Mouse (Mus musculus): ENCODE data around the gene Slc25a26. TPM values are rescaled to one million over a fixed set of nuclear protein-coding genes. Genes with fewer than 3 reads are reported as not detected.
A peak's percentile ranks its signal among the peaks of the same experiment; 100 is the strongest.

The Slc25a26 gene
- total RNA-seq, 2 experiments from 2014 or later: 13.3 to 16.1 TPM

DNA sequence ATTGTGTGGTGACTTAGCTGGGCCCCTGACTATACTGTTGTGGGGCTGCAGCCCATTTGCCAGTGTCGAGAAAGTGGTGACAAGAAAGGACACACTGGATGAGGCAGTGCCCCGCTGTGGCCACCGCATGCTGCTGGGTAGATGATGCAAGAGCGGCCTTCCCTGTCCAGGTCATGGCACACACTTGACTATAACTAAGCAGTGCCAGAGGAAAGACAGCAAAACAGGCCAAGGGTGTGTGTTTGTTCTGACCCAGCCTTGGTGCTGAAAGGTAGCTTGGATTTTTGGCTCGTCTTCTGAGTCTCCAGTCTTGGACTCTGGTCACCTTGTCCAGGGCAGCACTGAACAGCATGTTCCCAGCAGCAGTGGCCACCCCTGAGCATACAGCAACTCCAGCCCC, 101.0 kb downstream of the Slc25a26 start:
- peak; percentile 78 for DNase-seq

GRCm38 (mm10) chr6:94601811-94602210, 101.7 kb downstream of the Slc25a26 start:
- DNase-seq: no peak

DNA sequence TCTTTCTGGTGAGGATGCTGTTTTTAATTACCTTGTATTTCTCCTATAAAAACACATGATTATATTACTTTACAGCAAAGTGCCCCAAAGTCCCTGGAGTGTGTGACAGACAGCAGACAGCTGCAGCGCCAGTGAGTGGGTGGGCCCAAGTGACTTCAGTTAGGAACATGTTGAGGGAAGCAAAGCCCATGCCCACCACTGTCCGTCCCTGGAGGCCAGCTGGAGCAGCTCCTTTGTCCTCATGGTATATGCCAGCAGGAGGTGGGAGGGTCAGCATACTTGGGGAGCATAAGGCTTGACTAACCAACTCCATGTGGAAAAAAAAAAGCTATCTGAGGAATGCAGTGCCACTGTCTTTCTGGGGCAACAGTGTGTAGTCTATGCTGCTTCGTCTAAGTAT, 103.9 kb downstream of the Slc25a26 start:
- DNase-seq: no peak

GRCm38 (mm10) chr6:94604546-94604945, 104.4 kb downstream of the Slc25a26 start:
- no peak for DNase-seq

DNA sequence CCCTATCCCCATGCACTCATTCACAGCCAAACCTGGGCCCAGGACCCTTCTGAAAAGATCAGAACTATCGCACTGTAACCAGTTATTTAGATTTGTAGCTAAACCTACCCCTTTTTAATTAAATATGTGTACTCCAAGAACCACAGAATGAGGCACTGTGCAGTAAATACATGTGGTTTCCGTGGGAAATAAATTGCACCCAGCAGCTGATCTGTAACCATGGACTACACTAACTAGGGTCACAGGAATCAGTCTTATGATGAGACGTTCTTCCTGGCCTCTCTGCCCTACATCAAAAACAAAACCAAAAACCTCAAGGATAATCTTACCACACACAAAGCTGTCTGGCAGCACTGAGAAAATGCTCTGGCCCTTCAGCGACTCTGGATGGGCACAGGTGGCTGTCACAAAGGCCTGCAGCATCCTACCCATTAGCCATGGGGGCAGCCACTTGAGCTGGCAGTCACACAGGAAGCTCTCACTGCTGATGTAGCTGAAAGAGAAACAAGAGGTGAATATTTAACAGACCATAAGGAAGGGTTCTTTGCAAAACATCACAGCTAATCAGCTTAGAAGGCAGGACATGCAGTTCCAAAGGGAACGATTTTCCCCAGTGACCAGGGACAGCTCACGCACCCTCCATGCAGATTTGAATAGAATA, 113.2 kb downstream of the Slc25a26 start:
- DNase-seq: no peak

GRCm38 (mm10) chr6:94614346-94614745, 114.2 kb downstream of the Slc25a26 start:
- DNase-seq: no peak

GRCm38 (mm10) chr6:94615936-94616335, 115.8 kb downstream of the Slc25a26 start:
- no peak for DNase-seq

DNA sequence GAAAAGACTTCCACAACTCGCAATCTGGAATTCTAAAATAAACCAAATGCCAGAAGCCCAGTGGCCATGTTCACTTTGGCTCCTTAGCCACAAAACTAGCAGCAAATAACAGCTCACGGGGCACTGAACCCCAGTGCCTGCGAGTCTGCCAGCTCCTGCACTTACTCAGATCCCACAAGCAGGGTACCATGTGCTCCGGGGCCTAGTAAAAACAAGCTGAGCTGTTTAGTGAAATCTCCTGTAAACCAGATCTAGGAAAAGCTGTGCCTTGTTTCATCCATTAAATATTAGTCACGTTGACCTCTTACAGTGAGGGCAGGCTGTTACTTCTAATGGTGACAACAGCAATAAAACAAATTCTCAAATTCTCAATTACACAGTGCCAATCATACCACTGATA, 118.5 kb downstream of the Slc25a26 start:
- DNase-seq: no peak

- DNase-seq: no peak
Measured at GRCm38 (mm10) chr6:94620287-94620686, 120.2 kb downstream of the Slc25a26 start.

DNA sequence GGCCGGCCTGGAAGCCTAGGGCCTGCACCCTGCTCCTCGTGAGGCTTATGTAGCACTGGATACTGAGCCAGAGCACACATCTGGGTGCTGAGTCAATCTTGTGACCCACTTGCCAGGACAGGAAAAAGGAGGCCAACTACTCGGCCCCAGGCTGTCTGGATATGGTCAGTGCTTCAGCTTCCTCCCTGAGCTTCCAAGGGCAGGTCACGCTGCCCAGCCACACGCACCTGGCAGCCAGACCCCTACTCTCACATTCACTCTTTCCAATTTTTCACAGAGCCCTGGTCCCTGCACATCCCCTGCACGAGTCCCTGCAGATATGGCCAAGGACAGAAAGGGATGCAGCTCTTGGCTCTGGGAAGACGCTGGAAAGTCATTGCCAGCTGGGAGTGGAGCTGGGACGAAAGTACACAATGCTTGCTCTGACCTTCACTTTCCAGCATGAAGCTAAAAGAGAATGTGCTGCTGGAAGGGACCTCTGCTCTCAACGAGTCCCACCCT, 120.7 kb downstream of the Slc25a26 start:
- DNase-seq: peak; percentile 86

- peak; percentile 52 for DNase-seq
Measured at GRCm38 (mm10) chr6:94622983-94623382, 122.9 kb downstream of the Slc25a26 start.

DNA sequence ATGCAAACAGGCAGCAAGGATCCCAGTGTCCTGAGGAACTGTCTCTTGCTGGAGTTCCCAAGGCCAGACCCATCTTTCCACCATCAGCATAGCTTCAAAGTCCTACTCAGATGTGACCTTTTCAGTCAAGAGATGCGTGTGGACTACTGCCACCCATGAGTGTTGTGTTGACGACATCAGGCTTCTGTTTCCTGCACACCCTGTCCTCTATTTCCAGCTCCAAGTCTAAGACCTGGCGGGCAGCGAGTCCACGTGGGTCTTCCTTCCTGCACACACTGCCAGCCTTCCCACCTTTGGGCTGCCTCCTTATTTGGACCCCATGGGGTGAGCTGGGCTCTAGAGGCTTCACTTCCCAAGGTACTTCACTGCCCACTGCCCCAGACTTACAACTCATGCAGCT, 124.4 kb downstream of the Slc25a26 start:
- DNase-seq: peak; percentile 43

GRCm38 (mm10) chr6:94625896-94626295, 125.8 kb downstream of the Slc25a26 start:
- DNase-seq: no peak

- no peak for DNase-seq
Measured at GRCm38 (mm10) chr6:94626807-94627206, 126.7 kb downstream of the Slc25a26 start.

- no peak for DNase-seq
Measured at GRCm38 (mm10) chr6:94627714-94628595, 127.8 kb downstream of the Slc25a26 start.

GRCm38 (mm10) chr6:94628787-94629186, 128.7 kb downstream of the Slc25a26 start:
- DNase-seq: no peak

DNA sequence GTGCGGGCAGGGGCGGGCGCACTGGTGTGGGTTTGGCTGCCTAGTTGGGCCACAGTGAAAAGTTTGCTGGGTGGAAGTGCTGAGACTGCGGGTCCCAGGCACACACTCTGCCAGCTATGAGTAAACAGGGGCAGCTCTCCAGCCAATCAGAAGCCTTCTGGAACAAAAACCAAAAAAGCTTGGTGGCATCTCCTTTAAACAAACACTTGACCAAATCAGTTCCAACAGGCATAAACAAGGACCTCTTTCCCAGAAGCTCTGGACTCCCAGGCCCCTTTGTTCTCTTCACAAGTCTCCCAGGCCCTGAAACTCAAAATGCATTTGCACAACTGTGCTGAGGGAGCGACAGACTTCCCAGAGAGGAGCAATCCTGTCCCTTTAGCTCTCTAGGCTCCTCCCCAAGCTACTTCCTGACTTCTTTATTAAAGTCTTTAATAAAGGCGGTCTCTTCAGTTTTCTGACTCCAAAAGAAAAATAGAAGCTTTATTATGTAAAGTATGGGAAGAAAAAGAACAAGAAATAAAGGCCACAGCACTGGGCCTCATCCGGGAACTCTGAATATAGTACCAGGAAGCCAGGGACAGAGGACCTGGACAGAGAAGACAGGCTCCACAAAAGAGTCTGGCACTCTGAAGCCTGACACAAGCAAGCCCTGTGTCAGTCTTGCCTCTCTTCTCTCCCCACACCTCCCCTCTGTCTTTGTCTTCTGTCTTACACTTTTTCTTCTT, 131.1 kb downstream of the Slc25a26 start:
- peak; percentile 47 for DNase-seq

DNA sequence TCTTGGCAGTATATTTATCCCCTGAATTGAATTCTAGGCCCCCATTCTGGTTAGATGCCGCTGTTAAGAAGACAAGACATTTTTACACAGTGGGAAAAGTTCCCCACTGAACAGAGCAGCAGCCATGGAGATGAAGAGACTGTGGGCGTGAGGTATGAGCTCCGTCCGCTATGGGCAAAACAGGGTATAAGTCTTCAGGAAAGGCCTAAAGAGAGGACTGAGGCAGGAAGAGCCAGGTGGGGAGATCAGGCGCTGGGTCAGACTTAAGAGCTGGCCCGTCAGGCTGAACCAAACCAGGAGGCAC, 131.6 kb downstream of the Slc25a26 start:
- no peak for DNase-seq

DNA sequence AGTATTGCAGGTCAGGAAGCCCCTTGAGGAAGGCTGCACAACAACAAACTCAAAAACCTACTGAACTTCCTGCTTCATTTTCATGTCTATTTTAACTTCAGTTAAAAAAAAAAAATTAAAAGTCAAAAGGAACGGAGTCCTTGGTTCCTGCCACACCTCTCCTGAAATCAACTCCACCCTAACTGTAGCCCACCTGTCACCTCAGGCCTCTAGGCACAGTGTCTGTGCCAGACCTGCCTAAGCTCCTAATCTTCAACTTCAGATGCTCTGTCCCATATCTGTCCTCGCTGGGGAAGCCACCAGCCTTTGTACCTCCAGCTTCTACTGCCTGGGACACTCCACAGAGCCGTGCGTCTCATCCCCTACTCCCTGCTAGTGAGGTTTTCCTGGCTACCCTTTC, 134.1 kb downstream of the Slc25a26 start:
- DNase-seq: no peak

DNA sequence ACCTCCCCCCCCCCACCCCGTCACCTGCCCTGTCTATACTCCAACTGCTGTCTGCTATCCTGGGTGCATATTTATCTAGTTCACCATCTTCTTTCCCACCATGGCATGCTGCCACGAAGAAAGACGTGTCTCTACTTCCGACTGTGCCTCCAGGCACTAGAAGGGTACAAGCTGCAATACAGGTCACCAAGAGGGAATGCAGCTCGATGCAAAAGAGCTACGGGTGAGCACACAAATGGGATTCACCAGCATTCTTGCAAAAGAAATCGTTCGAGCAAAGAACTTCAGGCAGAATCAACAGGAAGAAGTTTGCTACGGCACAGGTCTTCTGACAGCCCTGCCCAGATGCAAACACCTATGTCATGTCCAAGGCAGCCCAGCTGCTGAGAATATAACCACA, 134.6 kb downstream of the Slc25a26 start:
- DNase-seq: no peak

DNA sequence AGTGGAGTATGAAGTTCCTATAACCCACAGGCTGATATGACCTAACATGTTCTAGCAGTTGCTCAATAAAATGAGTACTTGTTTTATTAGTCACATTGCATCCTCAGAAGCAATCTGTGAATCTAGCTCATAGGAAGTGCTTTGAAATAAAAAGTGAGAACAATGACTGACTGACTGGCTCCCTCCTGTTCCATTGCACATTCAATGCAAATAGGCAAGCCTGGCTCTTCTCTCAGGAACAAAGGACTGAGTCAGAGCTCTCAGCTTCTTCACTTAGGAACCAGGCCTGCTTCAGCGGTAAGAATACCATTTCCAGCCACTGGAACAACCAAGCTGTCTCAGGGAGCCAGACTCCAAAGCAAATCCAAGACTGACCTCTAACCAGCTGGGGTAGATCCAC, 135.2 kb downstream of the Slc25a26 start:
- DNase-seq: no peak

- no peak for DNase-seq
Measured at GRCm38 (mm10) chr6:94637024-94637434, 136.9 kb downstream of the Slc25a26 start.

- DNase-seq: no peak
Measured at GRCm38 (mm10) chr6:94640297-94640696, 140.2 kb downstream of the Slc25a26 start.
